Mouse (Mus musculus) T-helper 1 cell (primary cell): ENCODE measurements at regions not wholly inside any gene's neighbourhood (a gene's known extent, or its start where the extent isn't known, plus 50 kb on each side); places are given as distances from the start of the nearest gene placed in this dataset.

ENCODE experiments used
- in situ Hi-C: fragments of 300-600 bp; cut with MboI, MseI; formaldehyde crosslinking; loops from one replicate; pipeline ENCODE4 v1.15.1; 2025; ENCODE audit warnings: high pct_unique_total_duplicates

- in situ Hi-C loops = no loop called here
Observed at GRCm38 (mm10) chr3:136993473-136993872, 323.5 kb downstream of the Ppp3ca start.

DNA sequence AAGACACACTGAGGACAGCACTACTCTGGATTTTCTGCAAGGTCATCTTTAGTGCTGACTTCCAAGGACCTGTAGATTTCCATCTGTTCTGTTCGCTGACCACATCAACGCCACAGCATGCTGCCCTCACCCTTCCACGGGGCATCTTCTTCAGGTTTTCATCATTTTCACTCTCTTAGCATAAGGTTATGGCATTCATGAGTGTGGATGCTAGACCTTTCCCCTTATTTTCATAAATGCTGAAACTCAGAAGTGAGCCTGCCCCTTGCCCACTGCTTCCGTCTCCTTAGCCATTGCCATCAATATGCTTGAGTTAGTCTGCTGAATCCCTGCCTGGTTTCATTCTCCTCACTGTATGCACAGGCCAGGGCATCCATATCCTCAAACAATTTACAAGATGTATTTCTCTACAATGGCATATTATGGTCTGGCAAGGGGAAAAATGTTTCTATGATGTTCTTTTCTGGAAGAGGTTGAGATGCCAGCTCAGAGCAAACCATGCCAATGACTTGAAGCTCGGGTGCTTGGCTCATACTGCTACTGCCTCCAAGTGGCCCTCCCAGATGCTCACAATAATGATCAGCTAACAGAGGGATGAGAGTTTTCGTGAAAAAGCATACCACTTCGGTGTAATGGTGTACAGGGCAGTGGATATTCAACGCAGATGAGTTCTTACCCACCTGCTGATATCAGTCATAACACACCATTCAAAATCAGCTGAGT is 324.6 kb downstream of the Ppp3ca start:
- in situ Hi-C loops = no loop called here

DNA sequence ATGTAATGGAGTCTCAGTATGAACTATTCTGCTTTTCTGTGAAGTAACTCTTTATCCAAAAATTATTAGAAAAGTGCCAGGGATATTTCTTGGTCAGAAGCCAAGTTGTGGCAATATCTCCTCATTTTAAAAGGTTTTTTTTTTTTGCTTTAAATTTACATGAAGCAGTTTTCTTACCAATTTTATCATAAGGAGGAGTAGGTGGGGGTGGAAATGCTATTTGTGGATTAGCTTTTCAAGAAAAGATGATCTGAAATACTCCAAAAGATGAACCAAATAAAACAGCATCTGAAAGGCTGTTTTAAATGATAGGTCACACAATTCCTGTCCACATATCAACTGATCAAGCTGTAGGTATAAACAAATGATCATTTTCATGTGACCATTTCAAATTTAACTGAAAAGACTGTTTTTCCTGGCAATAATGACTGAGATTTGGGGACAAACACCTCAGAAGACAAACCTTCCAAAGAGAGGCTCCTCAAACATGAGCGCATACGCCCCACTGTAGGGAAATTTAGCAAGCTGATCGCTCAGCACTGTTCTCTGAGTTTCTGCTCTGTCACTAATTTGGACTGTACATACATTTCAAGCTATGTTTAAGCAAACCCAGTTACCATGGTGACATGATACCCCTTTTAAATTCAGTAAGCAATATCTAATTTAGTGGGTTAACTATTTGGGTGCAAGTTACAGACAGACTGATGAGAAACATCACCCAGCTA is 325.8 kb downstream of the Ppp3ca start:
- in situ Hi-C loops = no loop called here

DNA sequence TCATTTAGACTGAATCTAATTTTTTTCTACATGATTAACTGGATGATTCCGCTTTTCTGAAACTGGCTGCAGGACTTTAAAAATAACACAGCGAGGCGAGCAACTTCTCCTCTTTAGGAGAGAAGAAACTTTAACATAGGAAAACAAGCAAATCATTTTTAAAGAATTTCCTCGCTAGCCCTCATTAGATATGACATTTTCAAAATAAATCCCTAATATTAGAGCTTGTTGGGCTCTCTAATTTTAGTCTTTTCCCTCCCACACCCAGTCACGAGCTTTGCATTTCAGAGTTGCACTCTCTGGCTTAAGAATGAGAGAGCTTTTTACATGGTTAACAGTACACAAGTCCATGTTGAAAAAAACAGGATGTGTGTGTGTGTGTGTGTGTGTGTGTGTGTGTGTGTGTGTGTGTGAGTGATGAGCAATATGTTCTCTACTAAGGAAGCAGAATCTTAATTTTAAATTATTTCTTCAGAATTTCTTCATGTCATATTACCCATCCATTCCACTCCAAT is 326.5 kb downstream of the Ppp3ca start:
- in situ Hi-C loops = no loop called here

- in situ Hi-C loops = no loop called here
Observed at GRCm38 (mm10) chr3:137011551-137011950, 329.3 kb upstream of the Emcn start.

DNA sequence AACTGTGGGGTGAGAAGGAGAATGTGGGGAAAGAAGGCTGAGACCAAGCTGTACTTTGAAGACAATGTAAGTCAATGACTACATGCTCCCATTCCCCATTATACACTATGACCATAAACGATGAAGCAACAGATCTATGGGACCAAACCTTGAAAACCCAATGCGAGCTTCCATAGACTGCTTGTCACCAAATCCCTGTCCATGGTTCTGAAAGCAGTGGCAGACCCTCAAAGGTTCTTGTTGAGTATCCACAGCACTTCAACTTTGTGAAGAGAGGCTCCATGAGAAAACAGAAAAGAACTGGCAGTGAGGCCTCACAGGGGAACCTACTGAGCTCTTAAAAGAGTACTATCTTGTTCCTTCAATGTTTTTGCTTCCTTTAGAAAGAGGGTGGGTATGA is 326.2 kb upstream of the Emcn start:
- in situ Hi-C loops = no loop called here

DNA sequence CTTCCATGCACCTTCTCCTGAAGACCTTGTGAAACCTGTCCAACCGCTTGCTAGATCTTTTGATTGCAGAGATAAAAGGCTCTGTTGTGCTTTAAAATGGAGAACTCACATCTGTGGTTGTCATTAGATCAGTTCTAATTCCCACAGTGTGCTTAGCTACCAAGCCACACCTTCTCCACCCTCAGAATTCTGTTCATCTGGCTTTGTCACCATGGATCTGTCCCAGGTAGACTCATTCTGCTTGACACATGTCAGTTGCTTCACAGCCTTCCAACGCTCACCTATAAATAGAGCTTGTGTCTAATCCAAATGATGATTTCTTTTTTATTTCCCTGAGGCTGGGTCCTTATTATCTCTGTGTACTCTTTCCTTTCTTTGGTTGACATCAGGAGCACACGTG is 325.7 kb upstream of the Emcn start:
- in situ Hi-C loops = no loop called here

- in situ Hi-C loops = no loop called here
Observed at GRCm38 (mm10) chr3:137019971-137020634, 320.8 kb upstream of the Emcn start.

GRCm38 (mm10) chr3:137029546-137029945 is 311.3 kb upstream of the Emcn start:
- in situ Hi-C loops = no loop called here

DNA sequence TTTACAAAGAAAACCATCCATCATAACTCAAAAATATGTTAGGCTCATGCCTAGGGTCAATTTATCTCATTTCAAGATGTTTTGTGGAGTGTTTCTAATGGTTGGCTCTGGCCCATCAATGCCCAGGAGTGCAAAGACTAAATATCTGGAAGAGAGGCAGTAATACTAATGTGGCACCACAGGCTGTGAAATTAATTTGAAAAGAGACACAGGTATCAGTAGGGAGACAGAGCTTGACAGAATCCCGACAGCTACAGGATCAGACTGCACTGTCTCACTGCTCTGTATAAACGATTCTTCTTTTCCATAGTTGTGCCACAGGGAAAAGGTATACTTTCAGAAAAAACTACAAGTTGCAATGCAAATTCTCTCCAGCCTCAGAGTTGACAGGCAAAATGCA is 308.1 kb upstream of the Emcn start:
- in situ Hi-C loops = no loop called here

DNA sequence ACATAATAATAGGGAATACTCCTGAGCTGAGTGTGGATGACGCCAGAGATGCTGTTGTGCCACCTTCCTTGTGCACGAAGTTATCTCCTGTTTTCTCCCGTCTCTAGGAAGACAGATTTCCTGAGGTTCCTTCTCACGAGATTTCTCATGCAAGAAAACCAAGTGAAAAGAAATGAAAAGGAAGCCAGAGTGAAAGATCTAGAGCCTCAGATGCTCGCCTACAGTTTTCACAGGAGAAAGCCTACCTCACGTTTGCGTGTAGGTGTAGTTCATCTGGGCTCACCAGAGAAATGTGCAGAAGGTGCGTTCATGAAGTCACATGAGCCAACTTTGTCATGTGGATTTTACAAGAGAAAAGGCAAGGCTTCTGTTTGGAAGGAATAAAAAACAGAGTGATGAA is 301.2 kb upstream of the Emcn start:
- in situ Hi-C loops = no loop called here

GRCm38 (mm10) chr3:137056544-137057224 is 284.2 kb upstream of the Emcn start:
- in situ Hi-C loops = no loop called here

DNA sequence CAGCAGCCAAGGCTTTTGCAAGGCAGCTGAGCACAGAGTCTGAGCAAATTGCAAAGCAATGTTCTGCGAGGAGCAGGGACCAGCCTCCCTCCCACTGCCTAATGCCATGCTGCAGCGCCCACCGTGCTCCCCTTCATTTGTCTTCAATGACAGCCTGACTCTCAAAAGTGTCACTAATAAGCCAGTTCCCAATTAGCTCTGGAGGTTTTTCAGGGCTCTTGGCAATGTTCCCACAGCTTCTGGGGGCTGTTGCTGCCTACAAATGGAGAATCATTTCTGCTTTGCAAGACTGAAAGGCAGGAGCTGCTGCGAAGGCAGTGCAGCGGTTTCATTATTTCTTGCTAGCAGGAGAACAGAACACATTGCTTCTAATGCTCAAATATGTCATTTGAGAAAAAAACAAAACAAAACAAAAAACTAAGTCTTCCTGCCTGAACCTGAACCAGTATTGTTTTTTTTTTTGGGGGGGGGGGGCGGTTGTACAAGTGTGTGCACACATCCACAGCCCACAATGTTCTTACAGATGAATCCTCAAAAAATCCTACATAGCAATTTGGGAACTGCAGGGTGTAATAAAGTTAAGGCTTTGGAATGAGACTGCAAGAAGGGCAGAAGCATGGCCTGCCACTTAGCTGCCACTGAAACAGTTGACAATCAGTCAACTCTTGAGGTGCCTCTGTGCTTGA is 283.5 kb upstream of the Emcn start:
- in situ Hi-C loops = no loop called here

DNA sequence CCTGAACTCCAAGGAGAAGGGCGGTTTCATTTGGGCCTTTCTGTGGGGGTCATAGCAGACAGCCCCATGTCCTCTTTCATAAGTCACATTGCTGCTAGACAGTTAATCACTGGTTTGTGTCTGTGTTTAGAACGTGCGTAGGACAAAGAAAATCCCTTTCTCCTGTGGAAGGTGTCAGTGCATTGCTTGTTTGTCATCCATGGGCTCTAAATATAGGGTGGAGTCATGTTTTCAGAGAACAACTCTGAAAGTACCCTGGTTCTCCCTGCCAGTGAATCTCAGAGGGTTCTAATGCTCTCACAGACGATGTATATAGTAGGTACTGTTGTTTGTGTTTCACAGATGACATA is 283.0 kb upstream of the Emcn start:
- in situ Hi-C loops = no loop called here

DNA sequence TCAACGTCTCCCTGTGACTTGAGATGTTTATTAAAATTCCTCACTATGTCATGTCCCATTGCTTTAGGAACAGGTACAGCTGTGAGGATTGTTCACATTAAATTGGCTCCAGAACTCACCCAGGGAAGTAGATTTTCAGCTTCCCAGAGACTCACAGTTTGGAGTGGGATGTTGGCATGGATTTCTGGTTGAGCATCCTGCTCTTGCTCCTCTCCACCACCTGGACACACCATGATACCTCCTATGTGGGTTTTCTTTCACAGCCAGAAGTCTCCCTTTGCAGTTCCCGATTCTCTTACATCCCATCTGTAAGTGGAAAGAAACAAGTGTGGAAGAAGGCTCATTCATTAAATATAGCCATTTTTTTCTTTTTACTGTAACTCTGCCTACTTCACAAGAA is 278.8 kb upstream of the Emcn start:
- in situ Hi-C loops = no loop called here

DNA sequence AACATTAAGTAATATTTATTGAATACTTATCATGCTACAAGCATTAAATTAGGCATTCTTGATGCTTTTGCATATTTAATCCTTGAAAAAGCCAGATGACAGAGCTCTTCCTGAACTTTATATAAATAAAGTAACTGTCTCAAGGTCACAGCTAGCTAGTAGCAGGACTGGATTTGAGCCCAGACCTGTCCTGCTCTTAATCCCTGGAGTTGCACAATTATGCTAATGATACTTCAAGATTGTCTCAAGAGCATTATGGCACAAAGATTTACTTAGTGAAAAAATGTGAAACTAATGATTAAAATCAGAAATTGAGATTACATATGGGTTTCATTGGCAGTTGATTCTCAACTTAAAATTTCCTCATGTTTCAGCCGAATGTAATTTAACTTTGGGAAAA is 273.5 kb upstream of the Emcn start:
- in situ Hi-C loops = no loop called here

GRCm38 (mm10) chr3:137069334-137069733 is 271.5 kb upstream of the Emcn start:
- in situ Hi-C loops = no loop called here

- in situ Hi-C loops = no loop called here
Observed at GRCm38 (mm10) chr3:137077718-137078599, 262.9 kb upstream of the Emcn start.

DNA sequence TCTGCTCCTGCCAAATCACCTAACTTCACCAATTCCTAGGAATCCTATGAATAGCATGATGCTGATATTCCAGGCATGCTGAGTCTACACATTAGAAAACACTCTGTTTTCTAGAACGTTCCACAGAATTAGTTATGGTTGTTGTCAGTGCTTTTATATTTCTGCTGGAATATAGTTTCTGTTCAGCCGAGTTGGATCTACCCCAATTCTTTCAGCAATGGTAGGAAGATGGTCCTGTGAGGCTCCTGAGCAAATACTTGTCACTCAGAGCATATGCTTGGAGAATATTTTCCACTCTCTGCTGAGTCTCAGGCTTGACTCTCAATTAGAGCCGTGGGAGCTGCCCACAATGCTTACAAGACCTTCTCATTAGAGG is 262.3 kb upstream of the Emcn start:
- in situ Hi-C loops = no loop called here

DNA sequence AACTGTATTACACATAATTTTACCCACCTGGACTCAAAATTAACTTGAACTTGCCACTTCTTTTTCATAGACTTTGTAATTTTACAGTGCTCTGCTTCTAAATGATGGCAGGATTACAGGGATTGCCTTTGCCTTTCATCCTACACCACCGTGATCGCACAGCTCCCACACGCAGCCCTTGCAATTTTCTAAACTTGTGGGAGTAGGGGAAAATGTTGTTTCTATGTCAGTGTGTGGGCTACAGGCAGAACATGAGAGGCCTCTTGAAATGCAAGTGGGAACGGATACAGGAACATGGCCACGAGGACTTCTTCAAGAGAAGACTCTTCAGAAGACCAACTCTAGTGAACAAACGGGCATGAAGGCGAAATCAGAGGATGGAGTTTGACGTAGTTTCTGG is 254.0 kb upstream of the Emcn start:
- in situ Hi-C loops = no loop called here
